Comparison of ENCODE assay signal across 11 mouse cellular contexts in genomic region chr15:74187371-74188070, GRCm38 (mm10).
"Had no signal": no experiment of that assay in that cellular context is flagged by ENCODE, and none has a peak within 500 bp of the region (broad histone marks: within the 10 kb centered on the region; RNA-seq: fewer than 3 reads in every experiment).

No protein-coding gene starts in this region.

- H3K36me3 ChIP-seq: kidney, embryonic 15.5 days; limb, embryonic 10.5 days; liver, embryonic 15.5 days had no signal

- H3K27ac ChIP-seq: kidney, embryonic 15.5 days; left cerebral cortex, adult 2 months; limb, embryonic 10.5 days; liver, embryonic 15.5 days had no signal

- H3K27me3 ChIP-seq: liver, embryonic 15.5 days had no signal

- H3K4me1 ChIP-seq: kidney, embryonic 15.5 days; limb, embryonic 10.5 days; liver, embryonic 15.5 days had no signal

- H3K4me3 ChIP-seq: kidney, embryonic 15.5 days; left cerebral cortex, adult 2 months; limb, embryonic 10.5 days; liver, embryonic 15.5 days had no signal

- H3K4me2 ChIP-seq: kidney, embryonic 15.5 days; liver, embryonic 11.5 days; liver, embryonic 15.5 days had no signal

- H3K9me3 ChIP-seq: kidney, embryonic 15.5 days; limb, embryonic 10.5 days; liver, embryonic 15.5 days had no signal

- H3K9ac ChIP-seq: kidney, embryonic 15.5 days; liver, embryonic 15.5 days had no signal

- ATAC-seq: lung, postnatal 0 days had no signal

- DNase-seq: kidney, postnatal 25 days; lung, adult 2 months; lung, postnatal 36 days; right cerebral cortex, postnatal 14 days; thymus, postnatal 36 days had no signal
